Mouse (Mus musculus): ENCODE data around the gene Ubl7. TPM values are rescaled to one million over a fixed set of nuclear protein-coding genes. Genes with fewer than 3 reads are reported as not detected.
"Not testable (repeated sequence)": the region's sequence is repeated elsewhere in the genome, so short reads cannot be mapped to it uniquely, and the experiment has no call there.

Ubl7 gene
- polyA plus RNA-seq, 1 experiment: 35.9 TPM

GRCm38 (mm10) chr9:57874134-57874533, 36.6 kb upstream of the Ubl7 start:
- 35% methylated on average over 5 of the region's 5 CpGs for WGBS
- TF ChIP-seq POLR2A (IDR thresholded peaks at IDR 0.05; ENCODE audit: borderline replicate concordance, control insufficient read depth, low read depth, low read length) (no peak), CTCF (IDR thresholded peaks at IDR 0.05; ENCODE audit: control insufficient read depth, insufficient read depth, low read length) (no peak)
- Histone ChIP-seq H3K4me3 (replicated peaks; ENCODE audit: control insufficient read depth, low read depth, low read length) (no peak overlapping the region), H3K27ac (ENCODE audit: control insufficient read depth, insufficient read depth, low read depth, low read length, poor library complexity) (no peak overlapping the region), H3K4me1 (ENCODE audit: control insufficient read depth, insufficient read depth, low read length) (no peaks in the 10 kb centered on the region; the same call in 1 of the 2 replicates)

- H3K4me3 ChIP-seq (replicated peaks; ENCODE audit: control insufficient read depth, low read depth, low read length): no peak overlapping the region
- no peaks in the 10 kb centered on the region; the same call in 1 of the 2 replicates for H3K4me1 ChIP-seq (ENCODE audit: control insufficient read depth, insufficient read depth, low read length)
- TF ChIP-seq CTCF (IDR thresholded peaks at IDR 0.05; ENCODE audit: control insufficient read depth, insufficient read depth, low read length): no peak
- TF ChIP-seq POLR2A (IDR thresholded peaks at IDR 0.05; ENCODE audit: borderline replicate concordance, control insufficient read depth, low read depth, low read length): no peak
- 55% methylated on average over 3 of the region's 3 CpGs for WGBS
- H3K27ac ChIP-seq (ENCODE audit: control insufficient read depth, insufficient read depth, low read depth, low read length, poor library complexity): no peak overlapping the region
These were observed 35.8 kb upstream of the Ubl7 start for GRCm38 (mm10) chr9:57874994-57875393.

- no peak for TF ChIP-seq POLR2A (IDR thresholded peaks at IDR 0.05; ENCODE audit: borderline replicate concordance, control insufficient read depth, low read depth, low read length)
- TF ChIP-seq CTCF (IDR thresholded peaks at IDR 0.05; ENCODE audit: control insufficient read depth, insufficient read depth, low read length): no peak
- no peaks in the 10 kb centered on the region; the same call in 1 of the 2 replicates for H3K4me1 ChIP-seq (ENCODE audit: control insufficient read depth, insufficient read depth, low read length)
- WGBS: 24% methylated on average over 3 of the region's 3 CpGs
- no peak overlapping the region for H3K4me3 ChIP-seq (replicated peaks; ENCODE audit: control insufficient read depth, low read depth, low read length)
- no peak overlapping the region for H3K27ac ChIP-seq (ENCODE audit: control insufficient read depth, insufficient read depth, low read depth, low read length, poor library complexity)
These were observed 31.6 kb upstream of the Ubl7 start for GRCm38 (mm10) chr9:57879213-57879612.

GRCm38 (mm10) chr9:57880278-57880677, 30.5 kb upstream of the Ubl7 start:
- Histone ChIP-seq H3K4me1 (ENCODE audit: control insufficient read depth, insufficient read depth, low read length) (no peaks in the 10 kb centered on the region; the same call in 1 of the 2 replicates), H3K27ac (ENCODE audit: control insufficient read depth, insufficient read depth, low read depth, low read length, poor library complexity) (no peak overlapping the region), H3K4me3 (replicated peaks; ENCODE audit: control insufficient read depth, low read depth, low read length) (no peak overlapping the region)
- WGBS: 44% methylated on average over 4 of the region's 4 CpGs
- TF ChIP-seq POLR2A (IDR thresholded peaks at IDR 0.05; ENCODE audit: borderline replicate concordance, control insufficient read depth, low read depth, low read length): no peak
- TF ChIP-seq CTCF (IDR thresholded peaks at IDR 0.05; ENCODE audit: control insufficient read depth, insufficient read depth, low read length): no peak

- not testable (repeated sequence) for H3K27ac ChIP-seq (ENCODE audit: control insufficient read depth, insufficient read depth, low read depth, low read length, poor library complexity); H3K4me1 ChIP-seq (ENCODE audit: control insufficient read depth, insufficient read depth, low read length); H3K4me3 ChIP-seq (replicated peaks; ENCODE audit: control insufficient read depth, low read depth, low read length)
- WGBS: 80% methylated on average over 2 of the region's 2 CpGs
These were observed 29.0 kb upstream of the Ubl7 start for GRCm38 (mm10) chr9:57881781-57882180.

GRCm38 (mm10) chr9:57883413-57883812, 27.4 kb upstream of the Ubl7 start:
- no peak overlapping the region for H3K27ac ChIP-seq (ENCODE audit: control insufficient read depth, insufficient read depth, low read depth, low read length, poor library complexity)
- H3K4me1 ChIP-seq (ENCODE audit: control insufficient read depth, insufficient read depth, low read length): no peaks in the 10 kb centered on the region; the same call in 1 of the 2 replicates
- H3K4me3 ChIP-seq (replicated peaks; ENCODE audit: control insufficient read depth, low read depth, low read length): no peak overlapping the region
- 82% methylated on average over 1 of the region's 1 CpGs for WGBS
- TF ChIP-seq POLR2A (IDR thresholded peaks at IDR 0.05; ENCODE audit: borderline replicate concordance, control insufficient read depth, low read depth, low read length): no peak
- TF ChIP-seq CTCF (IDR thresholded peaks at IDR 0.05; ENCODE audit: control insufficient read depth, insufficient read depth, low read length): no peak

DNA sequence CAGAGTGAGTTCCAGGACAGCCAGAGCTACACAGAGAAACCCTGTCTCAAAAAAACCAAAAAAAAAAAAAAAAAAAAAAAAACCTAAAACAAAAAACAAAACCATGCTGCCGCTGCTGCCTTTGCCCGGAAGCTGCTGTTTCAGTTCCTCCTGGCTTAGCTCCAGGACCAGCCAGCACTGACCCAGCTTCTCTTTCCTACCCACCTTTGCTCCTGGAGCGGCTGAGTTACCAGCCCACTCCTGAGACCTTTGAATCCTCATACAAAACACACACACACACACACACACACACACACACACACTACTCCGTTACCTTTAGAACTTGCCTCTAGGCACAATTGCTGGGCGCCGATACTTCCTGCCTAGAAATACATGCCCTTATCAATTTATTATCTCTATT, 22.7 kb upstream of the Ubl7 start:
- no peak overlapping the region for H3K27ac ChIP-seq (ENCODE audit: control insufficient read depth, insufficient read depth, low read depth, low read length, poor library complexity)

DNA sequence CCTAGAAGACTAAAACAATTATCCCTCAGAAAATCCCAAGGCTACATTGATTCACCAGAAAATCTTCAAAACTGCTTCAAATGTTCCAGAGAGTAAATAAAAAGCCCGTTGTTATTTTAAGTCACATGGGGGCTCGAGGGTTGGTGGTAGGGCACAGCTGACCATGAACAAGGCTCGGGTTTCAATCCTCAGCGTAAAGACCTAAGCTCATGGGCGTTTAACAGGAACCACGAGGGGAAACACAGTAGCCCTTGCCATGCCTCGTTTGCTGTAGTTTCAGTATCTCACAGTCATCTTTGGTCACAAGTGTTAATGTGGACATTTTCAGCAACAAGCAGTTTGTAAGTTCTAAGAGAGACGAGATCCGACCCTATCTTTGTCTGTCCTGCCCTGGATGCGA, 10.3 kb upstream of the Ubl7 start:
- H3K4me1 ChIP-seq (ENCODE audit: control insufficient read depth, insufficient read depth, low read length): no peaks in the 10 kb centered on the region; the same call in 1 of the 2 replicates
- WGBS: 33% methylated on average over 10 of the region's 10 CpGs
- H3K27ac ChIP-seq (ENCODE audit: control insufficient read depth, insufficient read depth, low read depth, low read length, poor library complexity): no peak overlapping the region
- no peak overlapping the region for H3K4me3 ChIP-seq (replicated peaks; ENCODE audit: control insufficient read depth, low read depth, low read length)
- no peak for TF ChIP-seq CTCF (IDR thresholded peaks at IDR 0.05; ENCODE audit: control insufficient read depth, insufficient read depth, low read length)
- no peak for TF ChIP-seq POLR2A (IDR thresholded peaks at IDR 0.05; ENCODE audit: borderline replicate concordance, control insufficient read depth, low read depth, low read length)

More for the DNA sequence above, 22.7 kb upstream of the Ubl7 start:
- 8% methylated on average over 6 of the region's 6 CpGs for WGBS
- Histone ChIP-seq H3K4me1 (ENCODE audit: control insufficient read depth, insufficient read depth, low read length) (no peaks in the 10 kb centered on the region), H3K4me3 (replicated peaks; ENCODE audit: control insufficient read depth, low read depth, low read length) (no peak overlapping the region)
- TF ChIP-seq CTCF (IDR thresholded peaks at IDR 0.05; ENCODE audit: control insufficient read depth, insufficient read depth, low read length): no peak
- no peak for TF ChIP-seq POLR2A (IDR thresholded peaks at IDR 0.05; ENCODE audit: borderline replicate concordance, control insufficient read depth, low read depth, low read length)

DNA sequence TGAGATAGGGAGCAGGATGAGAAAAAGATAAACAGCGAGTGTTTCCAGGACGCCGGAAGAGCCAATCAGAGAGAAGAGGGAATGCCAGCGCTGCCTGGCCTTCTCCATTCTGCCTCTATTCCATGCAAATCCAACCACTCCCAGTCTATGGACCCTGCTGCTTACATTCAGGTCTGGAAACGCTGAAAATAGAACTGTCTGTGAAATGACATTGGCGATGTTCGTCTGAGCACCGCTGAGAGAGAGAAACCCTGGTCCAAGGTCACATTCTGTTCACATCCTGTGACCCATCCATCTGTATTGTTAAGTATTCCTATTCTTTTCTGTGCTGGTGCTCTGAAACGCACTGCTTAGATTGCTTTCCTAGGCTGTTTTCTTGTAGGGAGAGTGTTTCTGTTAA, 9.6 kb upstream of the Ubl7 start:
- 85% methylated on average over 9 of the region's 9 CpGs for WGBS
- TF ChIP-seq POLR2A (IDR thresholded peaks at IDR 0.05; ENCODE audit: borderline replicate concordance, control insufficient read depth, low read depth, low read length) (no peak), CTCF (IDR thresholded peaks at IDR 0.05; ENCODE audit: control insufficient read depth, insufficient read depth, low read length) (no peak)
- Histone ChIP-seq H3K4me1 (ENCODE audit: control insufficient read depth, insufficient read depth, low read length) (no peaks in the 10 kb centered on the region; the same call in 1 of the 2 replicates), H3K27ac (ENCODE audit: control insufficient read depth, insufficient read depth, low read depth, low read length, poor library complexity) (no peak overlapping the region), H3K4me3 (replicated peaks; ENCODE audit: control insufficient read depth, low read depth, low read length) (no peak overlapping the region)
